Mouse (Mus musculus) monocyte, adult 59 days (primary cell): Measurements from ENCODE around the gene Clptm1l. TPM values are rescaled to one million over a fixed set of nuclear protein-coding genes. Genes with fewer than 3 reads are reported as not detected.

Source experiments
- total RNA-seq, 2 experiments: library from RNA; stranded (reverse); gene quantifications; one replicate each; pipeline ENCODE4 v1.2.4; 2023

The Clptm1l gene
- total RNA-seq: 100 to 1,000 TPM; 113 to 143 TPM

DNA sequence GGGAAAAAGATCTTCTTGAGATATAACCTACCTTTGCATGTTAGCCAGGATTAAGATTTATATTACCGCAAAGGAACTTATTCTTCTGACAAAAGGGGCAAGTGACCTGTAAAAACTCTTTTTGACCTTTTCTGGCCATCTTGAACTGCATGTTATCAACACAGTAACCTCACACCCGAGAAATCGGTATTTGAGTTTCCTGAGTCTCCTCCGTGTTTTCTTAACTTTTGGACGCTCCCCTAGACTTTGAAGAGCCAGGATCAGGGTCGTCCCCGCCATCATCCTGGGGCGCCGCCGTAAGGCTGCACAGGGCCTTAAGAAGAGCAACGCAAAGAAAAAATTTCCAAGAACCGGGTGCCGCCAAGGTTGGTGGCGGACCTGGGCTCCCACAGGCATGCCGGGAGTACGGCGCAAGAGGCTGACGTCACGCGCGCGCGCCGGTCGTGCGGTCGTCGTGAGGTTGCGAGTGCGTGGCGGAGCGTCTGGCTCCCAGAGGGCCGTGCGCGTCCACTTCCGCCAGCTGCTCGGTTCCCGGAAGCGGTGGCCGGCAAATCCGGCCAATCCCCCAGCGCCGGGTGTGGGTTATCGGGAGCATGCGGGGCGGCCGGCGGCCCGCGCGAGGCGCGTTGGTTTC, at the start of gene Clptm1l:
TSS of gene Clptm1l (plus strand) at position 485 of the 634 bp plus-strand sequence.

DNA sequence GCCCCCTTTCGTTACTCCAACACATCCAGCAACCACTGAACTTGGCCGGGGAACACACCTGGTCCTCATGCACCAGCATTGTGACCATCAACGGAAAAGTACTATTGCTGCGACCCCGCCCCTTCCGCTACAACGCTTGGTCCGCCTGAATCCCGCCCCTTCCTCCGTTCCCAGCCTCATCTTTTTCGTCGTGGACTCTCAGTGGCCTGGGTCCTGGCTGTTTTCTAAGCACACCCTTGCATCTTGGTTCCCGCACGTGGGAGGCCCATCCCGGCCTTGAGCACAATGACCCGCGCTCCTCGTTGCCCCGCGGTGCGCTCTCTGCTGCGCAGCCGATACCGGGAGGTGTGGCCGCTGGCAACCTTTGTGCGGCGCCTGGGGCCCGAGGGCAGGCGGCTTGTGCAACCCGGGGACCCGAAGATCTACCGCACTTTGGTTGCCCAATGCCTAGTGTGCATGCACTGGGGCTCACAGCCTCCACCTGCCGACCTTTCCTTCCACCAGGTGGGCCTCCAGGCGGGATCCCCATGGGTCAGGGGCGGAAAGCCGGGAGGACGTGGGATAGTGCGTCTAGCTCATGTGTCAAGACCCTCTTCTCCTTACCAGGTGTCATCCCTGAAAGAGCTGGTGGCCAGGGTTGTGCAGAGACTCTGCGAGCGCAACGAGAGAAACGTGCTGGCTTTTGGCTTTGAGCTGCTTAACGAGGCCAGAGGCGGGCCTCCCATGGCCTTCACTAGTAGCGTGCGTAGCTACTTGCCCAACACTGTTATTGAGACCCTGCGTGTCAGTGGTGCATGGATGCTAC, 23.1 kb downstream of the Clptm1l start, which contains the start of gene Tert:
TSS of gene Tert (plus strand) at position 167 of the 805 bp plus-strand sequence.

Other genes starting within 250 kb of the Clptm1l start
- gene Lpcat1, start 136.8 kb upstream of the Clptm1l start, total RNA-seq: 10 to 100 TPM; 32.4 to 38.4 TPM
- gene Slc6a3, start 67.3 kb upstream of the Clptm1l start, total RNA-seq: not detected
- gene Tert, start 22.9 kb downstream of the Clptm1l start, total RNA-seq: not detected
- gene Slc6a18, start 74.0 kb downstream of the Clptm1l start, total RNA-seq: not detected
- gene Slc6a19, start 100.9 kb downstream of the Clptm1l start, total RNA-seq: 1 to 10 TPM in 1 of 2 experiments, not detected in 1; 1.2 TPM
- 10 to 100 TPM; 21.9 to 26.2 TPM for gene Slc12a7, start 129.1 kb downstream of the Clptm1l start, total RNA-seq
- not detected for gene Nkd2, start 243.6 kb downstream of the Clptm1l start, total RNA-seq